Mouse (Mus musculus) spleen, adult 2 months (tissue): ENCODE results near the gene Pwwp2b.

ENCODE experiments used
- CTCF ChIP-seq: fragments of 200-500 bp; IDR thresholded peaks from 2 replicates; pipeline ENCODE4 v1.5.1; 2011; ENCODE audit warnings: mild to moderate bottlenecking, inconsistent platforms; ENCODE audit not compliant: insufficient read depth, insufficient read length, insufficient replicate concordance; ENCODE audit errors: extremely low read depth
- POLR2A ChIP-seq: fragments of 200-500 bp; IDR thresholded peaks from 2 replicates; pipeline ENCODE4 v1.6.1; 2011; ENCODE audit warnings: low read depth, low read length, inconsistent platforms

- TF ChIP-seq CTCF, result no peak
- no peak for TF ChIP-seq POLR2A
These were observed 12.5 kb upstream of the Pwwp2b start for GRCm38 (mm10) chr7:139235651-139236358.
